19 mouse cellular contexts compared by ENCODE assay signal in genomic region chr15:13988919-13989510, GRCm38 (mm10).
A peak's percentile ranks its signal among the peaks of the same experiment; 100 is the strongest.
DNase-seq lines count a peak whose midpoint lies in the region; ATAC-seq and TF ChIP-seq lines count a peak whose summit lies in the region.
"Had no signal": no experiment of that assay in that cellular context is flagged by ENCODE, and none has a peak within 500 bp of the region (broad histone marks: within the 10 kb centered on the region; RNA-seq: fewer than 3 reads in every experiment).

No protein-coding gene starts in this region.

- H3K4me2 ChIP-seq in neural tube, embryonic 13.5 days, result no peak overlapping the region
- no peak overlapping the region for H3K4me2 ChIP-seq in forebrain, postnatal 0 days (ENCODE audit: low read depth)
- H3K4me2 ChIP-seq in heart, embryonic 11.5 days, result no peak overlapping the region
- H3K4me2 ChIP-seq: heart, embryonic 12.5 days had no signal

- no peaks in the 10 kb centered on the region for H3K27me3 ChIP-seq in neural tube, embryonic 13.5 days
- H3K27me3 ChIP-seq in forebrain, postnatal 0 days (ENCODE audit: insufficient read depth, low read length), result no peaks in the 10 kb centered on the region
- no peaks in the 10 kb centered on the region for H3K27me3 ChIP-seq in heart, embryonic 11.5 days (ENCODE audit: control insufficient read depth, insufficient read depth, low read length)
- H3K27me3 ChIP-seq: heart, embryonic 12.5 days had no signal

- H3K4me3 ChIP-seq in neural tube, embryonic 13.5 days, result no peak overlapping the region
- H3K4me3 ChIP-seq in forebrain, postnatal 0 days (ENCODE audit: low read depth, low read length), result no peak overlapping the region
- no peak overlapping the region for H3K4me3 ChIP-seq in heart, embryonic 11.5 days (ENCODE audit: low read depth, low read length)
- H3K4me3 ChIP-seq: heart, embryonic 12.5 days had no signal

- H3K27ac ChIP-seq in neural tube, embryonic 13.5 days (replicated peaks), result peak overlapping the region; percentile 49
- H3K27ac ChIP-seq in forebrain, postnatal 0 days (ENCODE audit: low read depth, low read length), result no peak overlapping the region
- H3K27ac ChIP-seq in heart, embryonic 11.5 days (ENCODE audit: low read depth, low read length), result no peak overlapping the region
- H3K27ac ChIP-seq: liver, embryonic 14.5 days had no signal

- peak; percentile 4 for DNase-seq in embryo, embryonic 11.5 days (ENCODE audit: low read depth, low spot score)
- DNase-seq in embryo, embryonic 10.5 days (ENCODE audit: low spot score), result no peak
- DNase-seq in neural tube, embryonic 10.5 days (ENCODE audit: extremely low spot score, low spot score), result no peak
- DNase-seq in forebrain, postnatal 0 days, result no peak
- no peak for DNase-seq in layer of hippocampus, adult 9-11 months
- DNase-seq: adrenal gland, postnatal 14 days; cerebellum, adult 9-11 months; gastrocnemius, postnatal 10 days; heart, postnatal 10 days; kidney, adult 18-20 months; kidney, postnatal 4 days; lung, postnatal 4 days; right cerebral cortex, postnatal 4 days; thymus, postnatal 14 days had no signal

- peaks cover 5% of the 10 kb centered on the region; the same call in 1 of the 2 replicates for H3K4me1 ChIP-seq in neural tube, embryonic 13.5 days (replicated peaks)
- H3K4me1 ChIP-seq in forebrain, postnatal 0 days (ENCODE audit: insufficient read depth), result no peaks in the 10 kb centered on the region
- H3K4me1 ChIP-seq in heart, embryonic 11.5 days (ENCODE audit: control insufficient read depth, insufficient read depth, low read length), result no peaks in the 10 kb centered on the region
- H3K4me1 ChIP-seq: heart, embryonic 12.5 days had no signal

- H3K9me3 ChIP-seq in neural tube, embryonic 13.5 days, result no peaks in the 10 kb centered on the region
- no peaks in the 10 kb centered on the region for H3K9me3 ChIP-seq in forebrain, postnatal 0 days (ENCODE audit: low read length)
- H3K9me3 ChIP-seq in heart, embryonic 11.5 days (replicated peaks; ENCODE audit: control insufficient read depth, low read length), result no peaks in the 10 kb centered on the region
- H3K9me3 ChIP-seq: heart, embryonic 12.5 days had no signal

- 71% methylated on average over 8 of the region's 8 CpGs for WGBS in neural tube, embryonic 13.5 days
- WGBS in forebrain, postnatal 0 days, result 55% methylated on average over 8 of the region's 8 CpGs
- 74% methylated on average over 8 of the region's 8 CpGs for WGBS in heart, embryonic 11.5 days (ENCODE audit: insufficient replicate concordance)

- no peak overlapping the region for H3K9ac ChIP-seq in neural tube, embryonic 13.5 days
- no peak overlapping the region for H3K9ac ChIP-seq in forebrain, postnatal 0 days
- no peak overlapping the region for H3K9ac ChIP-seq in heart, embryonic 11.5 days (ENCODE audit: low read depth, low read length)
- H3K9ac ChIP-seq: heart, embryonic 12.5 days; liver, embryonic 14.5 days had no signal

- TF ChIP-seq CTCF in forebrain, postnatal 0 days (IDR thresholded peaks at IDR 0.05; ENCODE audit: low read depth), result no peak

- no peaks in the 10 kb centered on the region for H3K36me3 ChIP-seq in neural tube, embryonic 13.5 days
- no peaks in the 10 kb centered on the region for H3K36me3 ChIP-seq in forebrain, postnatal 0 days (ENCODE audit: insufficient read depth)
- H3K36me3 ChIP-seq in heart, embryonic 11.5 days (ENCODE audit: control insufficient read depth, insufficient read depth, low read length), result no peaks in the 10 kb centered on the region
- H3K36me3 ChIP-seq: heart, embryonic 12.5 days had no signal

- ATAC-seq in neural tube, embryonic 13.5 days (ENCODE audit: low read depth), result peak; percentile 59; the same call in 1 of the 2 replicates
- ATAC-seq in forebrain, postnatal 0 days, result peak; percentile 29; the same call in 1 of the 2 replicates
- ATAC-seq in heart, embryonic 11.5 days (replicated peaks; ENCODE audit: insufficient number of reproducible peaks, low FRiP score, low TSS enrichment), result no peak
- ATAC-seq: inflammation-experienced regulatory T-cells, adult 6 months had no signal
